Mouse (Mus musculus) cerebellum, adult (tissue): ENCODE results near the gene Ap3m1.
"Not testable (repeated sequence)": the region's sequence is repeated elsewhere in the genome, so short reads cannot be mapped to it uniquely, and the experiment has no call there.

Experiments
- ATAC-seq: cut with Nextera tagmentation; 2 replicates; pipeline ENCODE4 v1.9.2; 2017; ENCODE audit warnings: mild to moderate bottlenecking, moderate library complexity, mixed read lengths; ENCODE audit not compliant: insufficient number of reproducible peaks, low FRiP score, low TSS enrichment

Ap3m1 gene

GRCm38 (mm10) chr14:21052112-21052780 is at the start of gene Ap3m1, which contains the start of gene Adk:
Ap3m1 (minus strand) TSS chr14:21052508.
Adk (plus strand) TSS chr14:21052574.
- peak; percentile 92 for ATAC-seq

- ATAC-seq = no peak
Observed at GRCm38 (mm10) chr14:21101562-21101961, 49.3 kb upstream of the Ap3m1 start.

DNA sequence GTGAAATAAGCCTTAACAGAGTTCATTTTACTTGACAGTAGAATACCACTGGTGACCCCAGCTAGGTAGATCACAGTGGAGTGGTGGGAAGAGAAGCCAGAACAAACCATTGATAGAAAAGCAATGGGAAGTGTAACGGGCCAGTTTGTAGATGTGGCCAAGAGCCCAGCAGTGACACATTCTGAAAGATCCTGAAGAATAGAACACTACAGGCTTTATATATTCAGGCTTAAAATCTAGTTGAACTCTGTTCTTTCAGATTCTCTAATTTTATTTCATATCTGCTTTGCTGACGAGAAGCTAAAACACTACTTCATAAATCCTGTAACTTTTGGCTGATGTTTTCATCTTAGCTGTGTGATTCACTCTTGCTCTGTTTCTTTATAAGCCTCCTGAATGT is 48.6 kb upstream of the Ap3m1 start:
- ATAC-seq = no peak

GRCm38 (mm10) chr14:21099371-21099770 is 47.1 kb upstream of the Ap3m1 start:
- ATAC-seq = no peak

DNA sequence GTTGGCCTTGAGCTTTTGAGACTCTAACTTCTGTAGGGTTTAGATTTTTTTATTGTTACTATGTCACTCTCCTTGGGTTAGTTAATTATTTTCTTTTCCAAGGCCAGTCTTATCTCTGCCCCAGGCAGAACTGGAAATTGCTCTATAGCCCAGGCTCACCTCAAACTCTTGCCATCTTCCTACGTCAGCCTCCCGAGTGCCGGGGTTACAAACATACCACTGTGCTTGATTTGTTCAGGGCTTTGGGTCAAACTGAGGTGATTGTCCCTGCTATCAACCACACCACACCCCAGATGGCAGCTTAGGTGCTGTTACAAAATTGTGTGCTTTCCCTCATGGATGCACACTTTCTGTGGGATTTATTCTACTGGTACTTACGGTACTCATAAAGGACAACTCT is 44.4 kb upstream of the Ap3m1 start:
- no peak for ATAC-seq

DNA sequence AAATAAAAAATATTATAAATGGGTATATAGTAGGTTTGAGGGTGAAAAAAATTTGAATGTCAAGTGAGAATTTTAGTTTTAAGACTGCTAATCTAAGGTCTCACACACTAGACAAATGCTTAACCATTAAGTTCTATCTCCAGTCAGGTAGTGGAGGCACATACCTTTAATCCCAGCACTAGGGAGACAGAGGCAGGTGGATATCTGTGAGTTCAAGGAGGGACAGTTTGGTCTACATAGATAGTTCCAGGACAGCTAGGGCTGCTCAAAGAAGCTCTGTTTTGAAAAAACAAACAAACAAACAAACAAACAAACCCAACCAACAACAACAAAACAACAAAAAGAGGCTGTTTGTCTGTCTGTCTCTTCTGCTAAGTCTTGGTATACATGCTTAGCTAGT is 44.0 kb upstream of the Ap3m1 start:
- ATAC-seq = no peak

DNA sequence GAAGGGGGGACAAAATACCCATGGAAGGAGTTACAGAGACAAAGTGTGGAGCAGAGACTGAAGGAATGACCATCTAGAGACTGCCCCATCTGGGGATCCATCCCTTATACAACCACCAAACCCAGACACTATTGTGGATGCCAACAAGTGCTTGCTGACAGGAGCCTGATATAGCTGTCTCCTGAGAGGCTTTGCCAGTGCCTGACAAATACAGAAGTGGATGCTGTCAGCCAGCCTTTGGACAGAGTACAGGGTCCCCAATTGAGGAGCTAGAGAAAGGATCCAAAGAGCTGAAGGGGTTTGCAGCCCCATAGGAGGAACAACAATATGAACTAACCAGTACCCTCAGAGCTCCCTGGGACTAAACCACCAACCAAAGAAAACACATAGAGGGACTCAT is 41.9 kb upstream of the Ap3m1 start:
- not testable (repeated sequence) for ATAC-seq

GRCm38 (mm10) chr14:21090930-21091486 is 38.7 kb upstream of the Ap3m1 start:
- no peak for ATAC-seq

GRCm38 (mm10) chr14:21090400-21090799 is 38.1 kb upstream of the Ap3m1 start:
- ATAC-seq = no peak

DNA sequence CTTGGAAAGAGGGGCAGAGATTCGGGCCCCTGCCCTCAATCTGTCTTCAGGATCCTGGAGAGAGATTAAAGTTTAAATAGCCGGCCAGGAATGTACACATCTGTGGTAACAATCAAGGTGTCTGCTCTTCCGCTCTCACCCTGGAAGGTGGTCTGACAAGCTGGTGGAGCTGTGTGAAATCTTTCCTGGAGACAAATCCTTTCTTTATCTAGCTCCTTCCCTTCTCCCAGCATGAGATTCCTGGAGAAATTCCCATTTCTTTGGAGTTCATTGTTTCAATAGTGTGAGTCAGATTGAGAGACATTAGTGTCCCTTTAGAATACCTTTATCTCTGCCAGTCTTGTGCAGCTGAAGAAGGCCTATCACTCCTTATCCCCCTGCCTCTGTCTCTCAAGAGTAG is 36.4 kb upstream of the Ap3m1 start:
- no peak for ATAC-seq

GRCm38 (mm10) chr14:21087390-21088060 is 35.2 kb upstream of the Ap3m1 start:
- no peak for ATAC-seq

GRCm38 (mm10) chr14:21086827-21087351 is 34.6 kb upstream of the Ap3m1 start:
- no peak for ATAC-seq

DNA sequence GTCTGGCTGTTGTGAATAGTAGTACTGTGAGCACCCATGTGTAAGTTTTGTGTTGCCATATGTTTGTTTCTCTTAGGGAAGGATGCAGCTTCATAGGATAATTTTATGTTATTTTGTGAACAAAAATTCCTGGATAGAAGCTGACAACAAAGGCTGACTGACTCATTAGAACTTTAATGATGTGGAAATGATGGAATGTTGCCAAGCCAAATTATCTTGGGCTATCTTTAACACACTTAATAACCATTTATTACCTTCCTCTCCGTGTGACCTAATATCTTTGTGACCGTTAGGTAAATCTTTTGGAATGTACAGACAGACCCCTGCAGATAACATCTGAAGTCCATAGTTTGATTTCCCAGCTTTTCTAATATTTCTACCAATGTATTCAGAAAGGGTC is 33.8 kb upstream of the Ap3m1 start:
- ATAC-seq = no peak

DNA sequence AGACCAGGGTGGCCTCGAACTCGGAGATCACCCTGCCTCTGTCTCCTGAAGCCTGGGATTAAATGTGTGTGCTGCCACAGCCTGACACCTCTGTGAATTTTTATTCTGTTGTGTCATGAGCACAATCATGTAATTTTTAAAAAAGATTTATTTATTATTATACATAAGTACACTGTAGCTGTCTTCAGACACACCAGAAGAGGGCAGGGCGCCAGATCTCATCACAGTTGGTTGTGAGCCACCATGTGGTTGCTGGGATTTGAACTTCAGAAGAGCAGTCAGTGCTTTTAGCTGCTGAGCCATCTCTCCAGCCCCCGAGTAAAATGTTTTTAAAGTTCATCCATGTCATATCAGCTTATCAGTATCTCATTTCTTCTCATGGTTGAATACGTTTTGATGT is 33.4 kb upstream of the Ap3m1 start:
- ATAC-seq = no peak

GRCm38 (mm10) chr14:21082823-21083222 is 30.5 kb upstream of the Ap3m1 start:
- no peak for ATAC-seq

- ATAC-seq = no peak
Observed at GRCm38 (mm10) chr14:21078511-21078910, 26.2 kb upstream of the Ap3m1 start.

- no peak for ATAC-seq
Observed at GRCm38 (mm10) chr14:21077939-21078338, 25.6 kb upstream of the Ap3m1 start.

- ATAC-seq = peak; percentile 21; the same call in 1 of the 2 replicates
Observed at GRCm38 (mm10) chr14:21076501-21077194, 24.3 kb upstream of the Ap3m1 start.

DNA sequence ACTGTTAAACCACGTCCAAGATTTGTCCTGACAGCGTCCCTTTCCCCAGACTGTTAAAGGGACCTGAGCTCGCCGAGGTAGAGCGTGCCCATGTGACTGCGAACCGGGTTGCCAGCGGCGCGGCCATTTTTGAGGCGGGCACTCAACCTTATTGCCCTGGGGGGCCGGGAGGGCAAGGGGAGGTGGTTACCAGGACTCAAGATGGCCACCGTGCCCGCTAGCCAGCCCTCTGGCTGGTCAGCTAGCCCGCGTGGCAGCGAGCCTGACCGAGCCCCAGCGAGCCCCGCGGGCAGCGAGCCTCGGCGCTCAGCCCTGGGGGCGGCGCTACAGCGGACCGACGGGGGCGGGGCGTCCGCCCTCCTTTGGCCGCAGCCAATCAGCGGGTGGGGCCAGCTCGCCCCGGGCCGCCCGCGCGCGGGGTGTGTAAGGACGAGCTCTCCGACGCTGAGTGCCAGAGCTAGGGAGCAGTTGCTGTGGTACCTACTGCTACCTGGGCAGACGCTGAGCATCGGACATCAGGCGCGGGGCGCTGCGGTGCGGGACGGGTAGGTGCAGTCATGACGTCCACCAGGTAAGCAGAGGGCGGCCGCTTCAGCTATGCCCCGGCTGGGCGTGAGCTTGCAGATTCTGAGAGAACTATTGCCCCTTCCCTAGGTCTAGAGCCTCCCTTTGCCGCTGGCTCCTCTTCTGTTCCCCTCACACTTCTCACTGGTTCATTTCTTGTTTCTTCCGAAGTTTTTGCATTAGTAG is 23.6 kb upstream of the Ap3m1 start:
- ATAC-seq = peak; percentile 97
